Mouse (Mus musculus) heart, postnatal 36 days (tissue): ENCODE measurements around the gene Cdh22. TPM values are rescaled to one million over a fixed set of nuclear protein-coding genes. Genes with fewer than 3 reads are reported as not detected.

Experiments
- DNase-seq, 2 experiments: peaks; one replicate each; pipeline ENCODE4 v3.0.0; 2021 to 2022
- intact Hi-C: fragments of 180-260 bp; cut with DNase I; formaldehyde crosslinking; loops from one replicate; pipeline ENCODE4 v1.15.1; 2025
- total RNA-seq, 2 experiments: library from RNA; stranded (reverse); gene quantifications; 2 replicates each; pipeline ENCODE4 v1.2.3; 2021

Cdh22 gene
- total RNA-seq, 2 experiments from 2014 or later: 0.43 to 0.50 TPM

DNA sequence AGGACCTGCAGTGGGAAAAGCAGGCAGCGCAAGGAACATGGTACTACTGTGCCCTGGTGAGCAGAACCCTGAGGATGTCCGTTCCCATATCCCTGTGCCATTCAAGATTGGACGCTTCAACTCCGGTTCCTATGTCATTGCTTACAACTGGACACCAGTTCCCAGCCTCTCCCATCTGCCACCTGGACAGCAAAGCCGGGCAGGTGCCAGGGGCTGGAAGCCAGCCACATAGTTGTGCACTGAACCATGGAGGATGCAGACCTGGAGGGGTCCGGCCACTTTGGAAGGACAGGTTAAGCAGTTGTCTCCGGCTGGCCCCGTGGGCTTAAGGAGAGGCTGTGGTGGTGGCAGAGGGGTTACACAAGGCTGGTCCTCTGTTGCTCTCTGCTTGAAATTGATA is 17.7 kb upstream of the Cdh22 start:
- intact Hi-C loops: no loop called here
- no peak for DNase-seq

- intact Hi-C loops: no loop called here
- DNase-seq: no peak
Measured at GRCm38 (mm10) chr2:165250903-165251302, 16.2 kb upstream of the Cdh22 start.

GRCm38 (mm10) chr2:165248967-165249366 is 14.3 kb upstream of the Cdh22 start:
- no peak for DNase-seq
- intact Hi-C loops: no loop called here

GRCm38 (mm10) chr2:165246349-165246748 is 11.7 kb upstream of the Cdh22 start:
- DNase-seq: no peak
- intact Hi-C loops: no loop called here

GRCm38 (mm10) chr2:165243122-165243720 is 8.6 kb upstream of the Cdh22 start:
- intact Hi-C loops: no loop called here
- DNase-seq: no peak

DNA sequence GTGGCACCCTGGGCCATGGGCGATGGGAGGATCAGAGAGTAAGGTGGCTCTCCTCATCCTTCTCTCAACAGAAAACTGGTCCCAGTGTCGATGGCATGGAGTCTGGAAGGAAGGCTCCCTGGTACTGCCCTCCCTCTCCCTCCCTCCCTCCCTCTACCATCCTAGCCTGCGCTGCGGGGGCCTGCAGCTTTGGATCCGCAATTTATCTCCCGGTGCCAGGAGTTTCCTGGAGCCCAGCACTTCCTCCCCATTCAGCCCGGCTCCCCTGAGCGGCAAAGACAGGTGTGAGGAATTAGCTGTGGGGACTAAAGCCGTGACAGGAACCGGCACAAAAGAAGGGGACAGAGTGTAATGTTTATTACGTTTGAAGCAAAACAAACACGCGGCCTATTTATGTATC is 7.9 kb upstream of the Cdh22 start:
- DNase-seq: no peak
- intact Hi-C loops: no loop called here

DNA sequence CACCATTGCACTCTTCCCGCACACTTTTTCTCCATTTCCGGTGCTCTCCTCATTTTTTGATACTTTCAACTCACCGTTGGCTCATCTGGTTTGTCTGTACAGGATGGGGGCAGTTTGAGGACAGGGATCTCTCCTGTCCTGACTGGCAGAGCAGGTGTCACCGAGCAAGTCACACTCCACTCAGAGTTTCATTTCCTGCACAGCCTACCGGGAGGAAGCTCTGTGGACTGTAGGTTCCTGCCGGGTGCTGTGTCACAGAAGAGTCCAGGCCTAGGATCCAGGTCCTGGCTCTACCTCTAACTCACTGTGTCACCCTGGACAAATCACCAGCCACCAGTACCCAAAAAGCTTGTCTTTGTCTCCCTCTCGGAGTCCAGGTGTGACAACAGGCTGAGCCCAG is 7.1 kb upstream of the Cdh22 start:
- intact Hi-C loops: no loop called here
- DNase-seq: no peak

GRCm38 (mm10) chr2:165240371-165240770 is 5.7 kb upstream of the Cdh22 start:
- no peak for DNase-seq
- intact Hi-C loops: no loop called here

DNA sequence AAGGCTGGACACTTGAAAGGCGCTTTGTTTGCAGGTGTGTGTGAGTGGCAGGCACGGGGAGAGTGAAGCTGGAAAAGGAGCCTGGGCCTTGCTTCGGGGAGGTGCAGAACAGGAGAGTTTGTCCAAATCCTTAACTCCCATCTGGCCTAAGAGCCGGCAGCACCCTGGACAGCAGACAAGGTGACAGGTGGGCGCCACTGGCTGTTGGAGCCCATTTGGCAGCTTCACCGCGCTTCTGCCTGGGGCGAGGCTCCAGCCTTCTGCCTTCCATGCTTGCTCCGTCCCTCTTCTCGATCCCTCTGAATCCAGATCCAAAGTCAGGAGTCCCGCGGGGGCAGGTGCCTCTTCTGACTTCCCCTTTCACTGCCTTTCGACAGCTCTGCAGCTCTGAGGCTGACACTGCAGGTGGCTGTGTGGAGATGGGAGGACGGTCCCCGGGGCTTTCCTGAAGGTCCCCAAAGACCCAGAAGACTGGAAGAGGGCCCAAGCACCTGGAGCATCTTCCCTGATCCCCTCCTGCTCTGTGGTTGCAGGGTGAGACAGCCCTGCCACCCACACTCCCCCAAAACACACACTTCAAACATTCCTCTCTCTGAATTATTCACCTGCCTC is 5.0 kb upstream of the Cdh22 start:
- DNase-seq: no peak
- intact Hi-C loops: no loop called here

GRCm38 (mm10) chr2:165238416-165239145 is 3.9 kb upstream of the Cdh22 start:
- intact Hi-C loops: no loop called here
- no peak for DNase-seq

- peak in 1 of 2 experiments; percentile 6 for DNase-seq
- intact Hi-C loops: loop anchor here (5.0 kb wide), 1 partner anchor 128 kb away; no protein-coding TSS in a partner anchor
Measured at GRCm38 (mm10) chr2:165234291-165234612, 401 bp downstream of the Cdh22 start.

DNA sequence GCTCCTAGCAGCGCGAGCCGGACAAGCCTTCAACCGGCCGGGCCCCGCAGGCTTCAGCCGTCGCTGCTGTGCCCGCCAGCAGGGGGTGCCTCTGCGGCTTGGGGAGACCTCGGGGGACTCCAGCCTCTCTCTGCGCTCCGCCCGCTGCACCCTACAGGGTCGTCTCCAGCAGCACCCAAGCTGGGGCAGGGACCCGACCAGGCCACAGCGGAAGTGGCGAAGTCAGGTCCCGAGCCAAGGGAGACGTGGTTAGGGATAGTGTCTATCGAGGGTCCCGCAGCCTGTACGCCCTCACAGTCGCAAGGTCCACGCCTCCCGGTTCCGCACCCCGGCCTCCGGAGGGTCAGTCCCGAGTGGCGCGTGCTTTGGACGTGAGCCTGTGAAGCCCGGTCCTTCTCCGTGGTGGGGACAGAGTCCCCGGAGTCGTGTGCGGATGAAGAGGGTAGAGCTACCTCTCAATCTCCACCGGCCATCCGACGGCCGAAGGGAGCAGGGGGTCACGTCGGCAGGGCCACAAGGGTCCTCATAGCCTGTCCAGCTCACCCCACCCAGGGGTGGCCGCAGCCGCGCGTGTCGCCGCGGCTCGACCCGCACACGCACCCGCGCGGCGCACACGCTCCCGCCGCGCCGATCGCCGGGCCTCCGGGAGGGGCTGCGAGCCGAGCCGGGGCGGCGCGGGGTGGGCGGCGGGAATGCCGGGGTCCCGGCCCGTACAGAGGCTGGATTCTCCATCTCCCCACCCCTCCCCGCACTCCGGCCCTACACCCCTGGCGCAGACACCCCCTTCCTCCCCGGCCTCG is 962 bp downstream of the Cdh22 start:
- DNase-seq: peak; percentile 52 to 71
- intact Hi-C loops: loop anchor here (1.0 to 5.0 kb wide), 3 partner anchors 43 to 129 kb away; no protein-coding TSS in a partner anchor

GRCm38 (mm10) chr2:165229050-165229449 is 5.6 kb downstream of the Cdh22 start:
- no peak for DNase-seq
- intact Hi-C loops: no loop called here

DNA sequence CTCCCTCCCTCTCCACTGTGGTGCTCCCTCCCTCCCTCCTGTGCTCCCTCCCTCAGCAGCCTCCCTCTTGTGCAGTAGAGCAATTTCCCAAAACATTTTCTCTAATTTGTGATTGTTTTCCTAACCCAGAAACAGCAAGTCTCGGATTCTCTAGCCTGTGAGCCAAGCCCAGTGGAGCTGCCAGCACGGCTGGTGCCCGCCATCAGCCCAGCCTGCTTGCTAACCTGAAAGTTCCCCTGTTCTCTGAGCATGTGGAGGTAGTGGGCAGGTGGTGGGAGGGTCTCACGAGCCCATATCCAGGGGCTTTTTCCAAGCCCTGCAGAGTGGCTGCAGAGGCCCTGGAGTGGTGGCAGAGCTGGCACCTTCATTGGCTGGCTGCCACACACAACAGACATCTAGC is 10.8 kb downstream of the Cdh22 start:
- DNase-seq: no peak
- intact Hi-C loops: no loop called here

DNA sequence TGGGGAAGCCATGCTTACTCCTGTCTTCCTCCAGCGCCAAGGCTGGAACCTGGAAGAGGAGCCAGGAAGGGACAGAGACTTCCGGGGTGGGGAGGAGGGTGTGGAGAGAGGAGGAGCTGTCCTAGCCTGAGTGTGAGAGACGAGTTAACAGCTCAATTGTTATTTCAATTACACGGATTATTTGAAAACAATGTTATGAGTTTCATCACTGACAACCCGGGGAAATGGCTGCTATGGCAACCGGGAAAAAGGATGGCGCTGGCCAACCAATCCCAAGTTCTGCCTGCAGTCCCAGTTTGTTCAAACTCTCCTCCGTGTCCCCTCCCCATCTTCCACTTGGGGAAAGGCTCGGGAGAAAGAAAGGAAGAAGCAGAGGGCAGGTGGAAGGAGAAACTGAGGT is 12.7 kb downstream of the Cdh22 start:
- intact Hi-C loops: no loop called here

DNA sequence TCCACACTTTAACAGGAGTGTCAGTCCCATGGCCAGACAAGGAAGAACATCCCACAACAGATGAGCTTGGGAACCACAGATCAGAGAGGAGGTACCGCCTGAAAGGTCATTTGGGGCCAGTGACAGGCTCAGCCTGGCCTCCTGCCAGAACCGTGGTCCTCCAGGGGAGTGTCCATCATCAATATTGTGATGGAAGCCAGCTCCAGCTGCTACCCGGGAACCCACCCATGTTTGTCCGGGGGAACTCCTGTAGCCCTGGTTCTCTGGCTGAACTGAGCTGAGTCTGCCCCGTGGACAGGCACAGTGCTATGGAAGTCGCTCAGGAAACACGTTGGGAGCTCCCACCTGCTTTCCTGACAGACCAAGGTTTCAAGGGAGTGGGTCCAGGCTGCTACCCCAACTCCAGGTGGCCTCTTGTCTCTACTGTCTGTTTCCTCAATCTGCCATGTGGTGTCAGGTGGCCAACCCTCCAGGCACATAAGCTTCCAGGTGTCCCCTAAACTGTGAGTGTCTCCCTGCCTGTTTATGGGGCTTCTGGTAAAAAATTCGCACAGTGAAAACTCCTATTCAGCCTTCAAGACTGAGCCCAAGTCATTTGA is 14.2 kb downstream of the Cdh22 start:
- intact Hi-C loops: no loop called here
- DNase-seq: no peak

More for the DNA sequence above, 12.7 kb downstream of the Cdh22 start:
- no peak for DNase-seq

DNA sequence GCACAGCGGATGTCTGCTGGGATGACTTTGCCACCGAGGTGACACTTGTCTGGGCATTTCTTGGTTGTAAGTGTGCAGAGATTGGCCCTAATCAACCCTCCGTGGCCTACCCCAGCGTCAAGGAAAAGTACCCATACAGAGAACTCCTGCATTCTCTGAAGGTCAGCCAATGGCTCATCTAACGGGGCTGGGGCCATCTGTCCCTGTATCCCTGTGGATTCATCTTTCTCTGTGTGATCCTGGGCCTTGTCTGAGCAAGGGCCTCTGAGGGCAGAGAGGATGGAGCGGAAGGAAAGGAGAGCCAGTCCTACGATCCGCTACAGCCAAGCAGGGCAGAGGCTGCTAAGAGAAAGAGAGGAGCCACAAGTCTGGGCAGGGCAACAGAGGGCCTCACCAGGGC is 15.7 kb downstream of the Cdh22 start:
- DNase-seq: no peak
- intact Hi-C loops: no loop called here

DNA sequence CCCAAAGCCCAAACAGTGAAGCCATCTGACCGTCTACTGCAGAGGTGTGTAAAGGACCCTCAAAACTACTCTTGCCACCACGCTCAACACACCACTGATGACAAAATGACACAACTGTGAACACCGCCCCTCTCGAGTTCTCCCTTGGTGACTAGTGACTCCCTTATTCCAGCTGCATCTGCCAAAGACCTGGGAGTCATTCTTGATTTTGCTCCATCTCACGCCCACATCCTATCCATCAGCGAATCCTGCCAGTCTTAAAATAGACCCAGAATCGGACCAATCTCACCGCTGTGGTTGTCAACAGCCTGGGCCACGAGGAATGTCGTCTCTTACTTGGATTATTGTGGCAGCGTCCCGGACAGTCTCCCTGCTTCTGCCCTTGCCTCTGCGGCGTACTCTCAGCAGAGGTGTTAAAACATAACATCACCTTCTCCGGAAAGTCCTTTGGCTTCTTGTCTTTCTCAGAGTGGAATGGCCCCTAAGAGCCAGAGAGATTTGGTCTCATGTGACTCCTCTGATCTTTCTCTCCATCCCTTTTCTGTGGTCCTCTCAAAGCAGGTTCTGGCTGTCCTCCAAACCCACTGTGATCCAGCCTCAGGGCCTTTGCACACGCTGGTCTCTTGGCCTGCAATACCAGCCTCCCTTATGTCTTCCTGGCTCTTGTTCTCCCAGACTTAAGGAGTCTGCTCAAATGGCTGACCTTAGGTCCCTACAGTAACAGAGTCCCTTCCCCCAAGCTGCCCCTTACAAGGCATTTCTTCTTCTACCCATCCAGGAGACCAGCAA is 17.1 kb downstream of the Cdh22 start:
- DNase-seq: no peak

GRCm38 (mm10) chr2:165215103-165215951 is 19.3 kb downstream of the Cdh22 start:
- intact Hi-C loops: no loop called here
- DNase-seq: peak in 1 of 2 experiments; percentile 25

More for the DNA sequence above, 17.1 kb downstream of the Cdh22 start:
- intact Hi-C loops: no loop called here
